Comparison of ENCODE assay signal across 25 mouse cellular contexts in genomic region chr2:23075846-23076245, GRCm38 (mm10). TPM values are rescaled to one million over a fixed set of nuclear protein-coding genes. Genes with fewer than 3 reads are reported as not detected.
DNase-seq lines count a peak whose midpoint lies in the region; ATAC-seq and TF ChIP-seq lines count a peak whose summit lies in the region.
"Had no signal": no experiment of that assay in that cellular context is flagged by ENCODE, and none has a peak within 500 bp of the region (broad histone marks: within the 10 kb centered on the region; RNA-seq: fewer than 3 reads in every experiment).

No protein-coding gene starts in this region.

- no peak overlapping the region for H3K9ac ChIP-seq in liver, embryonic 16.5 days (ENCODE audit: low read depth, low read length)
- no peak overlapping the region for H3K9ac ChIP-seq in stomach, embryonic 15.5 days
- no peak overlapping the region for H3K9ac ChIP-seq in stomach, postnatal 0 days (ENCODE audit: low read length)
- H3K9ac ChIP-seq: embryonic facial prominence, embryonic 12.5 days; forebrain, embryonic 13.5 days; forebrain, embryonic 15.5 days had no signal

- TF ChIP-seq CTCF in stomach, postnatal 0 days (IDR thresholded peaks at IDR 0.05; ENCODE audit: low read depth), result no peak

- TF ChIP-seq EP300 in stomach, postnatal 0 days (optimal IDR thresholded peaks at IDR 0.05), result no peak

- peak; percentile 35; the same call in 1 of the 2 replicates for ATAC-seq in liver, embryonic 16.5 days (ENCODE audit: low read depth)
- ATAC-seq in stomach, embryonic 15.5 days (ENCODE audit: insufficient read depth, low FRiP score, low read depth), result 0 out of 2 replicates have a peak, but pooled peaks have one; percentile 27
- ATAC-seq in stomach, postnatal 0 days (ENCODE audit: low FRiP score, low TSS enrichment), result no peak
- ATAC-seq: activated CD4-positive, CD25-positive, alpha-beta regulatory T cell, adult 4 months; CD4-positive, CD25-positive, alpha-beta regulatory T cell, adult 4 months; forebrain, embryonic 13.5 days; forebrain, embryonic 15.5 days; Patski had no signal

- DNase-seq in adrenal gland, adult 2 months, result peak; percentile 24
- DNase-seq in adrenal gland, postnatal 14 days, result no peak
- DNase-seq in kidney, adult 9 months, result peak; percentile 38
- no peak for DNase-seq in kidney, adult 18-20 months
- DNase-seq in liver, result no peak
- no peak for DNase-seq in stomach, postnatal 0 days (ENCODE audit: low spot score)
- DNase-seq: adrenal gland, postnatal 10 days; adrenal gland, postnatal 36 days; B cell, adult 2 months; cerebellum, adult 11-12 months; cerebellum, adult 2 months; cerebellum, adult 9-10 months; cerebellum, postnatal 10 days; cerebellum, postnatal 25 days had no signal

- no peaks in the 10 kb centered on the region for H3K4me1 ChIP-seq in liver, embryonic 16.5 days (ENCODE audit: control insufficient read depth, low read depth, low read length)
- no peaks in the 10 kb centered on the region for H3K4me1 ChIP-seq in stomach, embryonic 15.5 days
- H3K4me1 ChIP-seq in stomach, postnatal 0 days (replicated peaks; ENCODE audit: control insufficient read depth, insufficient read depth), result no peaks in the 10 kb centered on the region
- H3K4me1 ChIP-seq: embryonic facial prominence, embryonic 10.5 days; embryonic facial prominence, embryonic 12.5 days had no signal

- no peaks in the 10 kb centered on the region for H3K9me3 ChIP-seq in liver, embryonic 16.5 days (replicated peaks; ENCODE audit: control insufficient read depth, low read length)
- no peaks in the 10 kb centered on the region for H3K9me3 ChIP-seq in stomach, embryonic 15.5 days
- H3K9me3 ChIP-seq in stomach, postnatal 0 days (ENCODE audit: control insufficient read depth, low read length), result no peaks in the 10 kb centered on the region
- H3K9me3 ChIP-seq: embryonic facial prominence, embryonic 12.5 days; forebrain, embryonic 13.5 days; forebrain, embryonic 15.5 days; G1E had no signal

- peaks cover 10% of the 10 kb centered on the region for H3K36me3 ChIP-seq in liver, embryonic 16.5 days (ENCODE audit: control insufficient read depth, insufficient read depth)
- peaks cover 7% of the 10 kb centered on the region for H3K36me3 ChIP-seq in stomach, embryonic 15.5 days
- H3K36me3 ChIP-seq in stomach, postnatal 0 days (ENCODE audit: control insufficient read depth, insufficient read depth, low read length), result peaks cover 12% of the 10 kb centered on the region

- H3K4me2 ChIP-seq in liver, embryonic 16.5 days (ENCODE audit: low read depth, low read length), result no peak overlapping the region
- H3K4me2 ChIP-seq in stomach, embryonic 15.5 days, result no peak overlapping the region
- no peak overlapping the region for H3K4me2 ChIP-seq in stomach, postnatal 0 days (replicated peaks; ENCODE audit: low read depth)
- H3K4me2 ChIP-seq: embryonic facial prominence, embryonic 12.5 days; forebrain, embryonic 13.5 days; forebrain, embryonic 15.5 days had no signal

- H3K27ac ChIP-seq in liver, embryonic 16.5 days (ENCODE audit: low read length), result no peak overlapping the region
- H3K27ac ChIP-seq in stomach, embryonic 15.5 days, result no peak overlapping the region
- H3K27ac ChIP-seq in stomach, postnatal 0 days (replicated peaks), result no peak overlapping the region
- H3K27ac ChIP-seq: embryonic facial prominence, embryonic 10.5 days; embryonic facial prominence, embryonic 12.5 days; forebrain, embryonic 13.5 days; forebrain, embryonic 15.5 days had no signal

- H3K4me3 ChIP-seq in liver, embryonic 16.5 days (ENCODE audit: low read depth, low read length), result no peak overlapping the region
- no peak overlapping the region for H3K4me3 ChIP-seq in stomach, embryonic 15.5 days (replicated peaks)
- H3K4me3 ChIP-seq in stomach, postnatal 0 days (ENCODE audit: low read depth, low read length), result no peak overlapping the region
- H3K4me3 ChIP-seq: embryonic facial prominence, embryonic 10.5 days; embryonic facial prominence, embryonic 12.5 days; forebrain, embryonic 13.5 days; forebrain, embryonic 15.5 days had no signal

- H3K27me3 ChIP-seq in liver, embryonic 16.5 days (ENCODE audit: control insufficient read depth, insufficient read depth, low read depth, low read length), result no peaks in the 10 kb centered on the region
- H3K27me3 ChIP-seq in stomach, embryonic 15.5 days (replicated peaks), result no peaks in the 10 kb centered on the region
- H3K27me3 ChIP-seq in stomach, postnatal 0 days (ENCODE audit: control insufficient read depth, insufficient read depth, low read length), result no peaks in the 10 kb centered on the region
- H3K27me3 ChIP-seq: CH12.LX; embryonic facial prominence, embryonic 12.5 days; forebrain, embryonic 13.5 days; forebrain, embryonic 15.5 days; Patski had no signal

RNA-seq across cellular contexts. Expression of gene Acbd5, which starts 7.9 kb away (rescaled TPM):
- total RNA-seq in adrenal gland, adult 2 months (2021), result 10 to 100 TPM; 79.4 to 82.5 TPM
- polyA plus RNA-seq in adrenal gland, adult 2 months (2012; rRNA removed), result 9.4 and 12.1 TPM in 2 replicates
- total RNA-seq in adrenal gland, postnatal 14 days (2021), result 66.1 and 75.1 TPM in 2 replicates
- polyA plus RNA-seq in liver, embryonic 16.5 days (2015; fragmentation: Nextera tagmentation; extraction: Ambion mirVana), result 18.5 and 20.1 TPM in 2 replicates
- polyA plus RNA-seq in stomach, embryonic 15.5 days (2015; fragmentation: Nextera tagmentation; extraction: Ambion mirVana), result 33.1 and 37.5 TPM in 2 replicates
- polyA plus RNA-seq in stomach, postnatal 0 days (2015; fragmentation: Nextera tagmentation; extraction: Ambion mirVana), result 27.8 and 32.9 TPM in 2 replicates

RNA-seq across cellular contexts. Expression of gene Abi1, which starts 35.8 kb away (rescaled TPM):
- 10 to 100 TPM; 64.9 to 91.1 TPM for total RNA-seq in adrenal gland, adult 2 months (2021)
- polyA plus RNA-seq in adrenal gland, adult 2 months (2012; rRNA removed), result 71.4 and 90.6 TPM in 2 replicates
- total RNA-seq in adrenal gland, postnatal 14 days (2021), result 66.9 and 67.6 TPM in 2 replicates
- 19.9 and 20.9 TPM in 2 replicates for polyA plus RNA-seq in liver, embryonic 16.5 days (2015; fragmentation: Nextera tagmentation; extraction: Ambion mirVana)
- polyA plus RNA-seq in stomach, embryonic 15.5 days (2015; fragmentation: Nextera tagmentation; extraction: Ambion mirVana), result 50.7 and 51.3 TPM in 2 replicates
- 40.7 and 42.4 TPM in 2 replicates for polyA plus RNA-seq in stomach, postnatal 0 days (2015; fragmentation: Nextera tagmentation; extraction: Ambion mirVana)

Comparison
In these comparisons a context has a peak if more than half of its experiments do, and no peak if none do; other contexts are left out.
1. DNase-seq: peak in adrenal gland, adult 2 months (single experiment) and kidney, adult 9 months (single experiment); none in adrenal gland, postnatal 14 days (single experiment), kidney, adult 18-20 months (single experiment), liver (single experiment) and stomach, postnatal 0 days (single experiment).